Mouse (Mus musculus): ENCODE measurements at regions not wholly inside any gene's neighbourhood (a gene's known extent, or its start where the extent isn't known, plus 50 kb on each side); places are given as distances from the start of the nearest gene placed in this dataset.

- DNase-seq: peak in 1 of 2 experiments; percentile 1
Observed at GRCm38 (mm10) chr8:50708219-50708911, 1864.6 kb upstream of the Tenm3 start.

GRCm38 (mm10) chr8:50704276-50704675, 1860.5 kb upstream of the Tenm3 start:
- peak in 1 of 2 experiments; percentile 5 for DNase-seq

- no peak for DNase-seq
Observed at GRCm38 (mm10) chr8:50689033-50689432, 1845.3 kb upstream of the Tenm3 start.

- DNase-seq: no peak
Observed at GRCm38 (mm10) chr8:50665357-50665756, 1821.6 kb upstream of the Tenm3 start.
